Mouse (Mus musculus) naive thymus-derived CD4-positive, alpha-beta T cell, adult 5 months (primary cell): ENCODE measurements around the gene CK137956. TPM values are rescaled to one million over a fixed set of nuclear protein-coding genes. Genes with fewer than 3 reads are reported as not detected.

Experiments
- polyA plus RNA-seq: library from polyadenylated mRNA; unstranded; fragments of 100-300 nt; shearing (Covaris generic); gene quantifications from one replicate; pipeline ENCODE4 v1.2.1, GENCODE M21; 2017

The CK137956 gene
- not detected for polyA plus RNA-seq

GRCm38 (mm10) chr4:127970901-127971868, at the start of gene CK137956:
Gene CK137956 (minus strand): TSS chr4:127970951.

GRCm38 (mm10) chr4:127987784-127988455, 17.2 kb upstream of the CK137956 start, which contains the start of gene Csmd2:
Gene Csmd2 (plus strand): TSS chr4:127987857.

Other genes with a start within 250 kb of the CK137956 start
- gene Csmd2, start 16.9 kb upstream of the CK137956 start, polyA plus RNA-seq: 0.05 TPM